Mouse (Mus musculus) neutrophil, adult 5-6 weeks (primary cell): Measurements from ENCODE around the gene Ltb. TPM values are rescaled to one million over a fixed set of nuclear protein-coding genes. Genes with fewer than 3 reads are reported as not detected.

Source experiments
- ATAC-seq: fragments of 151-379, 151-347 bp; 2 replicates; pipeline ENCODE4 v1.8.0; 2017; ENCODE audit warnings: mild to moderate bottlenecking, moderate TSS enrichment; ENCODE audit not compliant: insufficient number of reproducible peaks, poor library complexity, low FRiP score, severe bottlenecking; ENCODE audit errors: extremely low read depth
- total RNA-seq: library from RNA; stranded (forward); fragments of 200-1000 nt; gene quantifications from 2 replicates; pipeline ENCODE4 v1.2.3, GENCODE M21; 2017

Ltb gene
- total RNA-seq, 1 experiment from 2014 or later = 212 TPM

DNA sequence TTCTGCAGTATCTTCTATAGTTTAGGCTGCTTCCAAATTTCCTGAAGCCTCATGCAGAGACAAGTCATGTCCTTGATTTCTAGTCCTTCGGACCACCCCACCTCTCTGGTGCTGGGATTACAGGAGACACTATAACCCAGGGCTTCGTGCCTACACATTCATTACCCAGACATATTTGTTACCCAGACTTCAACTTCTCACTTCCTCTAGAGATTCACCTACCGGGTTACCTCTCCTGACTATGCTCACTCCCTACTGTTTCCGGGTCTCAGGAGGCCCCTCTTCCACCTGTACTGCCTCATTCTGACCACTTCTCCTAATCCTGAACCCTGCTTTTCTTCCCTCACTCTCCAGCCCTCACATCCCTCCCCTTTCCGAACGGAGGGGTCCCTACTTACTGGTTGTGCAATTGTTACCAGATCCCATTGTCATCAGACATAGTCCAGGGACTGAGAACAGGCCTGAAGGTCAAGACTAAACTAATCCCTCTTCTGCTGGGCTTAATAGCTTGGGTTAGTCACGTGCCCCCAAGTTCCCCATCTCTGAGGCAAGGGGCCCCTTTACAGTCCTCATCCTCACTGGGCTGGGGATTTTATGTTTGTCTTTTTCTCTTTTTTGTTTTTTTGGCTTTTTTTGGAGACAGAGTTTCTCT is 6.2 kb upstream of the Ltb start, which contains the start of gene Lst1:
Gene Lst1, minus strand, starts transcription at position 481 of the 652 bp plus-strand sequence.
- ATAC-seq = no peak

DNA sequence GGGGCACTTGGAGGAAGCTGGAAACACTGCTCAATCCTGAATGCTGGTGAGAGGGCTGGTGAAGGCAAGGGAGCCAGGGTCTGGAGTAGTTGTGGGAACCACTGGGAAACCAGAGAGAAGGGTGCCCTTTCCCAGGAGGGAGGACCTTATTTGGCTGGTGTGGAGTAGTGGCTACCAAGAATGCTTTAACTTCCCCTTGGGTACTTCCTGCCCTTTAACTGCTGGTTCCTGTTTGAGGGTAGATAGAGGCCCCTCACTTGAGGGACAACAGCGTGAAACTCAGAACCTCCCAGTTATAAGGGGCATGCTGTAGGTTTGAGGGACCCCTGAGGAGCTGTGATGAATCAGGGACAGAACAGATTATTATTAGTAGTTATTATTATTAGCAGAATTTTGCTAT is 5.1 kb upstream of the Ltb start:
- ATAC-seq = no peak

DNA sequence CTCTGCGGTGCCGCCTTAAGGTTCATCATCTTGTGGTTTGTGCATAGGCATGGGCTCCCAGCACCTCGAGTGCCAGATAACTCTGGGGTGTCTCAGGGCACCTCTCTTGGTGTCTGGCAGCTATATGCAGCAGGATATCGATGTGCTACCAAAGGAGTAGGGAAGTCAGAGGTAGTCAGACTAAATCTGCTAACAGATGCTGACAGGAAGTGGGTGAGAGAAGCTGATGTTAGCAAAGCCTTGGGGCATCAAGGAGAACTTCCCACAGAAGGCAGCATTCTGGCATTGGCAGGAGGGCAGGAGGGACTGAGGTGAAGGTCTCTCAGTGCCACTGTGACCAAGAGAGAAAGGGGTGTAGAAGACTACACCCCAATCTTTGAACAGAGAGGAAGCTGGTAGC is 4.1 kb upstream of the Ltb start:
- ATAC-seq = no peak

DNA sequence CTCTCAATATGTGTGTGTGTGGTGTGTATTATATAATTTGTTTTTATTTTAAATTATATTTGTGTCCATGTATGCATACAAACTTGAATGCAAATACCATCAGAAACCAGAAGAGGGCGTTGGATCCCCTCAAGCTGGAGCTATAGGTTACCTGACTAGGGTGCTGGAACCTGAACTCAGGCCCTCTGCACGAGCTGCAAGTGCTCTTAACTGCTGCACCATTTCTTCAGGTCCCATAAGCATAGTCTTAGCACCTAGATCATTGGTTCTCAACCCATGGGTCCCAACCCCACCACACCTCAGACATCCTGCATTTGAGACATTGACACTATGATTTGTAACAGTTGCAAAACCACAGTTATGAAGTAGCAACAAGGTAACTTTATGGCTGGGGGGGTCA is 2.5 kb upstream of the Ltb start:
- no peak for ATAC-seq

DNA sequence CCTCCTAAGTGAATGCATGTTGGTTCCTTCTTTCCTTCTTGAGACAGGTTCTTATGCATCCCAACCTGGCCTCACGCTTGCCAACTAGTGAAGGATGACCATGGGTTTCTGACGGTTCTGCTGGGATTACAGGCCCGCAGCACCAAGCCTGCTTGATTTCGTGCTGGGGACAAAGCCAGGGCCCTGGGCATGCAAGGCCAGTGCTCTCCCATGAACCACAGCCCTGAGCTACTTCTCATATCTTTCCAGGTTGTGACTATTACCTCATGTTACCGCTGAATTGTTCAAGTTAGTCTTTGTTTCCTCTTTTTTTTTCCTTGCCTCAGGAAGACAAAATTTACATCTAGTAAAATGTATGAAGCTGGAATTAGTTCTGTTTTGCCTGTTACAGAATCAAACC is 1.3 kb upstream of the Ltb start:
- ATAC-seq = no peak

DNA sequence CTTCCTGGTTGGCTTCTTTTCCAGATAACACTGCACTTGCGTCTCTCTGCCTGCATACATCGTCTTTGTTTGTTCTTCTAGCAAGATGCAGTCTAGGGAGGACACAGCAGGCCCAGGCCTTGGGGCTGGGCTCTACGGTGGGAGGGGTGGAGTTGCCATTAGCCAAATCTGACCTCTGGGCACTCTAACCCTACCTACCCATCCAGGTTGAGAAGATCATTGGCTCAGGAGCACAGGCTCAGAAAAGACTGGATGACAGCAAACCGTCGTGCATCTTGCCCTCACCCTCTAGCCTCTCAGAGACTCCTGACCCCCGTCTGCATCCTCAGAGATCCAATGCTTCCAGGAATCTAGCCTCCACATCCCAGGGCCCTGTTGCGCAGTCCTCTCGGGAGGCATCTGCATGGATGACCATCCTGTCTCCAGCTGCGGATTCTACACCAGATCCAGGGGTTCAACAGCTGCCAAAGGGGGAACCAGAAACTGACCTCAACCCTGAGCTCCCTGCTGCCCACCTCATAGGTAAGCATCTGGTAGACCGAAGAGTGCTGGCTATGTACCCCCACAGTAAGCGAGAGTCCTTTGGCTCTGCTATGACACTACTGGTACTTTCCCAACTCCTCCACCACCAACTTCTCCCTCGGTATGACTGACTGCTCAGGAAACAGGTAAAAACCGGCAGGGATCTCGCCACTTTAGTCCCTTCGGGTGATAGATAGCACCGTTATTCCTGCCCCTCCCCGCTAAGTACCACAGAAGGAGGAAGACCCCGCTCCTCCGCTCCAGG is 798 bp downstream of the Ltb start:
- ATAC-seq = no peak

DNA sequence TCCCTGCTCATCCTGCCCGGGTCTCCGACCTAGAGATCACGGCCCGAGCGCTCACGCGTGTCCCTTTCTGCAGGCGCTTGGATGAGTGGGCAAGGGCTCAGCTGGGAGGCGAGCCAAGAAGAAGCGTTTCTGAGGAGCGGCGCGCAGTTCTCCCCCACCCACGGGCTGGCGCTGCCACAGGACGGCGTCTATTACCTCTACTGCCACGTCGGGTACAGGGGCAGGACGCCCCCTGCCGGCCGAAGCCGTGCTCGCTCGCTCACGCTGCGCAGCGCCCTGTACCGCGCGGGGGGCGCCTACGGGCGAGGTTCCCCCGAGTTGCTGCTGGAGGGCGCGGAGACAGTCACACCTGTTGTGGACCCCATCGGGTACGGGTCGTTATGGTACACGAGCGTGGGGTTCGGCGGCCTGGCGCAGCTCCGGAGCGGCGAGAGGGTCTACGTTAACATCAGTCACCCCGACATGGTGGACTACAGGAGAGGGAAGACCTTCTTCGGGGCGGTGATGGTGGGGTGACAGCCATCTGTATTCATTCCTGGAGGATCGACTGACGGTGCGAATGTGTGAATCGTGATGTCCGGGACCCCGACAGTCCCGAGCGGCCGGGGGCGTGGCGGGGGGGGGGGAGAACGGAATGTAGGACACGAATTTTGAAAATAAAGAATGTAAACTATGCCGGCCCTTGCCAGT is 1.5 kb downstream of the Ltb start:
- ATAC-seq = peak; percentile 63

DNA sequence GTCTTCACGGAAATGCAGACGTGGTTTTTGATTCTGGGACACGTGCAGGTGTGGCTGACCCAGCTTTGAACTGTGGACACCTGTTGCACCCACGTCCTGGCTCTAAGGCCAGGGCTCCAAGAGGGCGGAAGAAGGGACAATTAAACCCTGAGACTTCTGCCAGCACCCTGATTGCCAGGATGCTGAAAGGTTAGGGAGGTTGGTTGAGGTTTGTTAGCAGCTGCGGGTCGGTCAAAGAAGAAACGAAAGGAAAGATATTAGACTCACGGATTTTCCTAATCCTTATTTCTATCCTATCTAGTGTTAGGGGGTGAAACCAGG is 2.0 kb downstream of the Ltb start:
- no peak for ATAC-seq

DNA sequence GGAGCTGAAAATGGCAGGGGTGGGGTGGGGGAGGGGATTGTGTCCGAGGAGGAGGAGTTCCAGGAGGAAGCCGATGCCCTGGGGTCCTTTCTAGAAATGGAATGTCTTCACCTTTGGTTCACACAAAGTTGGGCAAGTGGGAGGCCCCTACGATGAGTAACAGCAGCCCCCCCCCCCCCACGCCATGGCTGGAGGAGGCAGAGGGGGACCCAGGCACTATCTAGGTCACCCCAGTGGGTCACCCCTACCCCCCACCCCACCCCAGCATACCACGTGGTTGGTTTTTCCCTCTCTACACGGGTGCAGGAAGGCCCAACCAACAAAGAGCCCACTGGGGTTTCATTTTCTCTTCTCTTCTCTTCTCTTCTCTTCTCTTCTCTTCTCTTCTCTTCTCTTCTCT is 2.9 kb downstream of the Ltb start:
- ATAC-seq = no peak

DNA sequence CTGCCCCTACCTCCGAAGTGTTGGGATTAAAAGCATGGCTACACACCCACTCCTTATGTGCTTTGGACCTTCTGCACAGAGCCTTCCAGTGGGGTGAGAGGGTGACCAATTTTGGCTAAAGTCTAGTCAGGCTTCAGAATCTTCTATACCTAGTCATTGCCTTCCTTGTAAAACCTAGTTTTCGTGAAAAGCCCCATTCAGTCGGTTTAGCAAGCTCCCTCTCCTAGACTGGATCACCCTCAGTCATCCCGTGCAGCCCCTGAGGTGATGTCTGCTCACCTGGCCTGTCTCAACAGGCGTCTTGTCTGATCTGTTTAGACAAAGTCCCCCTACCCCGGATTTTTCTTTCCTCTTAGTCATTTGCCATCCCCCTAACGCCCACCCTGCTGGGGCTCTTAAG is 3.8 kb downstream of the Ltb start:
- no peak for ATAC-seq

DNA sequence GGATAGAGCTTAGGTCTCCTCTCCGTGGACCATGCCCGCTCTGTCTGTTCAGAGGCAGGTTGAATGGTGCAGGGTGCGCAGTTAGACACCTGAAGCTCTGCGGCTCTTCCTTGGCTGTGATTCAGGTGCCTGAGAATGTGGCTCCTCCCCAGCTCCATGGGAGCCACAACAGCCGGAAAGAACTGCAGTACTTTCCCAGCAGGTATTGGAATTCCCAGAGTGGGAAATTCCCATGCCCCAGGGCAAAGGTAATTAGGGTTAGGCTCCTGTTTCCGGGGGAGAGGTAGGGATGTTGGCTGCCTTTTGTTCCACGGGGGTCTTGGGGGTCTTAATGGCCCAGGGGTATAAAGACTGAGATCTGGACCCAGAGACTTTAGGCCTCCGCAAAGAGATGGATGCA is 4.7 kb downstream of the Ltb start:
- ATAC-seq = no peak

DNA sequence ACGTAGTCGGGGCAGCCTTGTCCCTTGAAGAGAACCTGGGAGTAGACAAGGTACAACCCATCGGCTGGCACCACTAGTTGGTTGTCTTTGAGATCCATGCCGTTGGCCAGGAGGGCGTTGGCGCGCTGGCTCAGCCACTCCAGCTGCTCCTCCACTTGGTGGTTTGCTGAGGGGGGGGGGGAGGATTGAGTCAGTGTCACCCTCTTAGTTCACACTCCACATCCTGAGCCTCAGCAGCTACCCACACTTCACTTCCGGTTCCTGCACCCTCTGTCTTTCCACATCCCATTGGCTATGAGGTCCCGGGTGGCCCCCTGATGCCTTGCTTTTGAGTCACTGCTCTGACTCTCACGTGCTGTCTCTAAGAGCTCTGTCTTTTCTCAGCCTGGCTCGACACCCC is 6.2 kb downstream of the Ltb start:
- peak; percentile 67 for ATAC-seq

DNA sequence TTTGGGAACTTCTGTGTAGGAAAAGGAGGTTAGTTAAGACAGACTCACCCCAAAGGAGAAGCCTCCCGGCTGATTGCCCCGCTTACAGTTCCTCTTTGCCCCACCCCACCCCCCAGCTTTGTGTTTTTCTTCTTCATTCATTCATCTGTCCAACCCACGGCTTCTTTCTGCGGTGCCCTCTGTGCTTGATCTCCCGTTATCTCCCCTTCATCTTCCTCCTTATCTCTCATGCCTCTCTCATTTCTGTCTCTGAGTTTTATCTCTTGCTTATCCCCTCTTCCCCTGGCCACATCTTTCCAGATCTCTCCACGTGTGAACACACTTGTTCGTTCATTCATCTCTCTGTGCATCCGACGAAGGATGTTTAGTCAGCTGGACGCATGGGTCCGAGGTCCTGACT is 6.9 kb downstream of the Ltb start:
- no peak for ATAC-seq

DNA sequence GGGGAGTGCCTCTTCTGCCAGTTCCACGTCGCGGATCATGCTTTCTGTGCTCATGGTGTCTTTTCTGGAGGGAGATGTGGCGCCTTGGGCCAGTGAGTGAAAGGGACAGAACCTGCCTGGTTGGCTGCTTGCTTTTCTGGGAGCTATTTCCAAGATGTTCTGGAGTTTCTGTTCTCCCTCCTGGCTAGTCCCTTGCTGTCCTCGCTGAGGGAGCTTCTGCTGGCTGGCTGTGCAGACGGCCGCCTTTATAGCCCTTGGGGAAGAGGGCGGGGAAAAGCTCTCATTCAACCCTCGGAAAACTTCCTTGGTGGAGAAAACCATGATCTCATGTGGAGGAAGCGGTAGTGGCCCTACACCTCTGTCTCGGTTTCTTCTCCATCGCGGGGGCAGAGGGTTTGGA is 7.5 kb downstream of the Ltb start, which contains the start of gene Tnf:
Gene Tnf, minus strand, starts transcription at position 221 of the 400 bp plus-strand sequence.
- peak; percentile 13; the same call in 1 of the 2 replicates for ATAC-seq

DNA sequence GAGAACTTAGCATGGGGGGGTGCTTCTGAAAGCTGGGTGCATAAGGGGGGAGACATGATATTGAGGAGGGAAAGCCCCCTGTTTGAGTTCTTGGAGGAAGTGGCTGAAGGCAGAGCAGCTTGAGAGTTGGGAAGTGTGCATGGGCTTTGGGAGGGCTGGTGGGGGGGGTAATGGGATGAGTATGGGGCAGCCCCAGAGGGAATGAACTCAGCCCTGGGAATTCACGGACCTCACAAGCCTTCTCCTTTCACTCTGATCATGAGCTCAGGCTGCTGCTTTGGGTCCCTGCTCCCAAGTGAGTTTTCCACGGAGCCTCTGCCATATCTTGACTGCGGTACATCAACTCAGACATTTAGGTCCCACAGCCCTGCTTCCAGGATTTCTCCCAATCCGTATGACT is 8.2 kb downstream of the Ltb start:
- ATAC-seq = no peak

DNA sequence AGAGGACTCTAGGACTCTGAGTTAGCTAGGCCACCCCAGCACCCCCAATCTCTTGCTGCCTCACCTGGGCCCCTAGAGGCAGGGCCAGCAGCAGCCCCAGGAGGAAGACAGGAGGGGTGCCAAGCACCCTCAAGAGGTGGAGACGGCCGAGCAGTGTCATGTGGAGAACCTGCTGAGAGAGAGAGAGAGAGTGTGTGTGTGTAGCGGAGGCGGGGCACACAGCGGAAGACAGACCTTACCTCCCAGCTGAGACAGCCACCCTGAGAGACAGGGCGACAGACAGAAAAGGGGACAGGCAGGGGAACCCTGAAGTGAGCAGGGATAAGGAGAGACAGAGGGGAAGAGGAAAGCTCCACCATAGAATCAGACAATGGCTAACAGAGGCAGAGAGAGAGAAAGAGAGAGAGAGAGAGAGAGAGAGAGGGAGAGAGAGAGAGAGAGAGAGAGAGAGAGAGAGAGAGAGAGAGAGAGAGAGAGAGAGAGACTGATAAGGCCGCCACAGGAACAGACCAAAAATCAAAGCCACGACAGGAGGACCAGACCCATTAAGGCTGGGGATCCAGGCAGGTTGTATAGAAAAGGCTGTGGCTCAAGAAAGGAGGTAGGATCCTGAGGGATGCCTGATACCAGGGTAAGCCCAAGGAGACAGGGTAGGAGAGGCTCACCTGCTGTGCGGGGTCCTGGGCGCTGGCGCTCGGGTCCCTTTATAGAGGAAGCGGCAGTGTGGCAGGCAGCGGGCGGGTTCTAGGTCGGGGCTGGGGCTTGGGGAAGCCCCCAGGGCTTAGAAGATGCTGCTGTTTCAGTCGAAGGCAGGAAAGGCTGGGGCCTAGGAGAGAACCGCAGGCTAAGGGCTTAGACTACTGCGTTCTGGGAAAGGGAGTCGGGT is 10.5 kb downstream of the Ltb start, which contains the start of gene Lta:
Gene Lta, minus strand, starts transcription at position 858 of the 886 bp plus-strand sequence.
- peak; percentile 64 for ATAC-seq

DNA sequence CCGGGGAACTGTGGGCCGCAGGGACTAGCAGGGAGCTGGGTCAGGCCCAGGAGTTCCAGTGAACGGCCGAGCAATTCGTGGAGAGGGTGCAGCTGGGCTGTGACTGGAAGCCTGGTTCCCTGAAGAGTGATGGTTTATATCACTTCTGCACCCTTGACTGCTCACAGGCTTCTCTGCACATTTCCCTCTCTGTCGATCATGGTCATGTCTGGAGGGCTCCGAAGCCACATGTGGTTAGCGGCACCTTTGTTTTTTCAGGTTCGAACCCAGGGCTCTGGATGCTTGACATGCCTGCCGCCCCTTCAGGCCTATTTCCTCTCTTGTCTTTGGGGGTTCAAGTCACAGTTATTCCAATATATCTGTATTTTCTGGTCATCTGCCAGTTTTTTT is 11.1 kb downstream of the Ltb start:
- ATAC-seq = no peak

DNA sequence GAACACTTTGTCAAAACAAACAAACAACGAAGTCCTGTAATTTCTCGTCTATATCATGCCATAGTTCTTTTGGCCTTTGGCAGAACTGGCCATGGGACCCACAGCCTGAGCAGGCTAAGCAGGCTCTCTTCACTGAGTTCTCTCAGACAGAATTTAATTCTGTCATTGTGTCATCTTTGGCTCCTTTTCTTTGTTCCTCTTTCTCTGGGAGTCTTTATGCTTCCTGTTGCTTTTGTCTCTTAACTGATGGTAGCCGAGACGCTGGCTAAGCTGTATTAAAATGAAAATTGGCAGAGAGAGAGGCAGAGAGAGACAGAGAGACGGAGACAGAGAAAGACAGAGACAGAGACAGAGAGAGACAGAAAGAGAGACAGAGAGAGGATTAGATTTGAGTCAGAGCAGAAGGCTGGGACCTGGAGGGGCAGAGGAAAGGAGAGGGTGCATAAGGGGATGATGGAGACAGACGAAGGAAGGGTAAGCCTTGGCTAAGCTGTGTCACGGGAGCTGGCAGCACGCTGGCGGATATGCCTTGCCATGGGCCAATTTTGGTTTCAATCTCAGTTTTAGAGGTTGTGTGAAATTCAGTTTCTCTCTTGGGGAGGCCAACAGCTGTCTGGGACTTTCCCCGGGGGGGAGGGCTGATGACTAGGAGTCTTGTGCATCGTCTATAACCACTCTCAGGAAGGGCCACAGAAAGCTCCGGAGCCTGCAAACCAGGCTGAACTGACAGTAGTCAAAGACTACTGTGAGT is 15.7 kb downstream of the Ltb start:
- peak; percentile 81 for ATAC-seq
